Mouse (Mus musculus): ENCODE data around the gene 4930502E18Rik.

GRCm38 (mm10) chrX:53752851-53753250, 28.2 kb downstream of the 4930502E18Rik start:
- TF ChIP-seq POLR2A (IDR thresholded peaks at IDR 0.05; ENCODE audit: low read depth, low read length) (no peak), CTCF (IDR thresholded peaks at IDR 0.05; ENCODE audit: extremely low read depth, insufficient read depth, insufficient read length, insufficient replicate concordance) (no peak)

Measured in spleen, adult 2 months (tissue).